Mouse (Mus musculus): ENCODE results near the gene Rpl29. TPM values are rescaled to one million over a fixed set of nuclear protein-coding genes. Genes with fewer than 3 reads are reported as not detected.

Rpl29 gene
- total RNA-seq, 2 experiments from 2014 or later: 282 to 845 TPM

DNA sequence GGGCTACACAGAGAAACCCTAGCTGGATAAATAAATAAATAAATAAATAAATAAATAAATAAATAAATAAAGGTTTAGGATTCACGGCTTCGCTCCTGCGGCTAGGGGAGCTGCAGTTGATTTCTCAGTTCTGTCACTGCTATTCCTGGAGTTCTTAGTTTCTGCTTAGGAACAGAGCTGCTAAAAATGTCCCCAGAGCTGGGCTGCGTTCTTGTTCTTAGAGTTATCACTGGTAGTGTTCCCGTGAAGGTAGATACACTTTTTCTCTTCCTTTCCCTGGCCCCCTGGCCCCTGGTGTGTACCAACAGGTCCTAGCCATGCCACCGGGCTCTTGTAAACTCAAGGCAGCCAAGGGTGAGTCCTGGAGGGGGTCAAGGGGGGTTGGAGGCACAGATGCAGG is 12.4 kb upstream of the Rpl29 start:
- no peak for ATAC-seq (replicated peaks; ENCODE audit: low FRiP score, poor library complexity, severe bottlenecking)

- no peak for ATAC-seq (replicated peaks; ENCODE audit: low FRiP score, poor library complexity, severe bottlenecking)
These were observed 11.2 kb upstream of the Rpl29 start for GRCm38 (mm10) chr9:106417841-106418625.

GRCm38 (mm10) chr9:106420608-106421007 is 8.6 kb upstream of the Rpl29 start:
- no peak for ATAC-seq (replicated peaks; ENCODE audit: low FRiP score, poor library complexity, severe bottlenecking)

- peak; percentile 51 for ATAC-seq (replicated peaks; ENCODE audit: low FRiP score, poor library complexity, severe bottlenecking)
These were observed 8.0 kb upstream of the Rpl29 start for GRCm38 (mm10) chr9:106421033-106421864.

DNA sequence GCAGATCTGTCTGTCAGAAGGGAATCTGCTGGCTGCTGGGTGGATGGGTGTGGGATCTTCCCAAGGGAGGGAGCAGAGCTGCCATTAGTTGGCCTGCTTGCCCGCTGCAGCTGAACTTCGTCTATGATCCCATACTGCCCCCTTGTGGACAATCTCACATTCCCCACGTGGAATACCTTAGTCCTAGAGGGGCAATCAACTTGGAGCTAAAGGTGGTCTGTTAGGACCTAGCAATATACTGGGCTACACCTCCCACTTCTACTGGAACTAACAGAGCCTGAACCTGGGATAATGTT is 7.4 kb upstream of the Rpl29 start:
- ATAC-seq (replicated peaks; ENCODE audit: low FRiP score, poor library complexity, severe bottlenecking): peak; percentile 88

DNA sequence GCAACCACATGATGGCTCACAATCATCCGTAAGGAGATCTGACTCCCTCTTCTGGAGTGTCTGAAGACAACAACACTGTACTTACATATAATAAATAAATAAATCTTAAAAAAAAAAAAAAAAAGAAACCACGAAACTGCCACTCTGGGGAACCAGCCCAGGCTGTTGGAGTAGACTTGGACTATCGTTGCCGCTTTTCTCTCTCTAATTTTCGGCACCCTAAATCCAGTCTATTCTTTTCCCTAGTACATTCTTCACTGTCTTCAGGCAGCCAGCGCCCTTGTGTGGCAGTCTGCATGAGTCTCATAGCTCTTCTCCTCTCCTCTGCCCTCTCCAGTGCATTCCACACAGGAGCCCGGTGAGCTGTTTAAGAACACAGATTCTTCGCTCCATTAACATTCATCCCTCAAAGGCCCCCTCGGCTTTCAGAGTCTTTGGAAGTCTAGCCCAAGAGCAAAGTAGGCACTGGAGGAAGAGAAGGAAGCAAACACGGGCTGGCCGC is 484 bp upstream of the Rpl29 start:
- ATAC-seq (replicated peaks; ENCODE audit: low FRiP score, poor library complexity, severe bottlenecking): peak; percentile 54

DNA sequence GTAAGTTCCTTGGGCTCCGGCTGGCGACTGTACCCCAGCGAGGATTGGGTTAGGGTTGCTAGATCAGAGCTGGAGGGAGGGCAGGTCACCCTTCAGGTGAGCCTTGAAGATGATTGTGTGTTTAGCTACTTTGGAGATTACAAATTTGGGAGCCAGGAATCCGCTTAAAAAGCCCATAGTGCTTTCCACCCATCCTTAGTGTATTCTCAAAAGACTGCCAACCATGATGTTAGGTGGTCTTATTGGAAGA is 686 bp downstream of the Rpl29 start:
- 0 out of 2 replicates have a peak, but pooled peaks have one; percentile 4 for ATAC-seq (replicated peaks; ENCODE audit: low FRiP score, poor library complexity, severe bottlenecking)

DNA sequence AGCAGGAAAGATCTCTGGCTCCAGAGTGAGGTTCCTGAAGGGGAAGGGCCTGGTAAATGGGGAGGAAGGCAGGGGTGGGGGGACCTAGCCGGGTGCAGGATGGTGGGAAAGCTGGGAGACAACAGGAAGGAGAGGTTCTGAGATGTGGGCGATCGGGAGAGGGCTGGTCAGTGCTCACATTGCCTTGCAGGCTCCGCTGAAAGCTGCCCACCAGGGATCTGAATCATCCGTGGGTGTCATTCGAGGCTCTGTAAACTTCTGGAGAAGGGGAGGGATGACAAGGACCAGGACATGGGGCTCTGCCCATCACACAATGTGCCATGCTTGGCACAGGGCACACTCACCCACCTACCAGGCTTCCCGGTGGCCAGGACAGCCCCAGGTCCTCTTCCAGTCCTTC is 4.1 kb downstream of the Rpl29 start:
- no peak for ATAC-seq (replicated peaks; ENCODE audit: low FRiP score, poor library complexity, severe bottlenecking)

GRCm38 (mm10) chr9:106436566-106436965 is 7.3 kb downstream of the Rpl29 start:
- ATAC-seq (replicated peaks; ENCODE audit: low FRiP score, poor library complexity, severe bottlenecking): no peak

GRCm38 (mm10) chr9:106442680-106443079 is 13.4 kb downstream of the Rpl29 start:
- no peak for ATAC-seq (replicated peaks; ENCODE audit: low FRiP score, poor library complexity, severe bottlenecking)

- no peak for ATAC-seq (replicated peaks; ENCODE audit: low FRiP score, poor library complexity, severe bottlenecking)
These were observed 15.6 kb downstream of the Rpl29 start for GRCm38 (mm10) chr9:106444836-106445235.

DNA sequence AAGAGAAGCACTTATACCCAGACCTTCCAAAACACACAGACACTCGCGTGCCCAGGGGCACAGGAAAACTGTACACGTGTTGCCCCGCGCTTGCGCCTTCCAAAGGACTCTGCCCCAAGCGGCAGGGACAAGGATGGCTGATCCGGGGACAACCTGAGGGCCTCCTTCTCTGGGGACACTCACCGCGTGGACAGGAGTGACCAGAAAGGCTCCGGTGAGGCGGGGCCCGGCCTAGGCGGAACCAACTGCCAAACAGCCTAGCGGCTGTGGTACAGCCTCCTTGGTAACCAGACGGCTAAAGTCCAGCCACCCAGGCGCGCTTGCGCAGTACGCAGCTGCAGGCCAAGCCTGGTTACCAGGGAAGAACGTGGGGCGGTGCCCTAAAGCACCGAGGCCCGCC is 18.1 kb downstream of the Rpl29 start, which contains the start of the genes Abhd14b and Abhd14a:
Gene Abhd14b, plus strand, starts transcription at position 112 of the 400 bp plus-strand sequence.
Gene Abhd14a, minus strand, starts transcription at position 331 of the 400 bp plus-strand sequence.
- ATAC-seq (replicated peaks; ENCODE audit: low FRiP score, poor library complexity, severe bottlenecking): no peak; the same call in 1 of the 2 replicates

DNA sequence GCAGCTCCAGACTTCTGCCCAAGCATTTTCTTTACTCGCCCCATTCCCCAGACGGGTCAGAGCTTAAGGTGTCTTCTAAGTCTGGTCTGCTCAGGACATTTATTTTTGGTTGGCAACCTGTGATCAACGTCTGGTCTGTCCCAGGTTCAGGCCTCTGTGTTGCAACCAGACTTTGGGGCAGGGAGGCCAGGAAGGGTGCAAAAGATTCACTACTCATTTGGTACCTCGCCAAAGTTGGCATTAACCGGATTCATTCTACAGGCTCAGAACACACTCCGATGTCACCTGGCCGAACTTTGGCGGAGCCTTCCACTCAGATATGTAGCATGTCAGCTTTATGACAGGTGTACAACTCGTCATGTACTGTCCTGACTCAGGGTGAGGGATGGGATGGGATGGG is 18.7 kb downstream of the Rpl29 start:
- ATAC-seq (replicated peaks; ENCODE audit: low FRiP score, poor library complexity, severe bottlenecking): no peak

DNA sequence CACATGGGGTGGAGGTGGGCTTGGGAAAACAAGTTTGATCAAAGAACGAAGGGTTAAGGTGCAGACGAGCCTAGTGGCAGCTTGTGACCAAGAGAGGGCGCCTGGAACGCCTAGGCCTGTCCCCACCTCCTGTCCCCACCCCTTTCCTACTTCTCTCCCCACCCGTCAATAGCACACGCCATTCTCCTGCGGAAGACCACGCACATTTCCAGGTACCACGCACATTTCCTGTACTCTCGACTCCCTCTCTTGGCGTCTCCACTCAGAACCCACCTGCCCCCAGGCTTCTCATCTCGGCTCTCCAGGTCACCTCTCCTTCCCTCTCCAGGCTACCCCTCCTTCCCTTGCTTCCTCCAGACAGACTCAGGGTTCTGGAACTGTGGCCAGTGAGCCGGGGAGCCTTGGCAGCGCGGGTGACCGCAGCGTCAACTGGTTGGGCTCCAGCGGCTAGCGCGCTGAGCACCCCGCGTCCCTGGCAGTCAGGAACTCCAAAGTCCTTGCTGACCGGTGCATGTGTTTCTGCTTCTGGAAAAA is 19.3 kb downstream of the Rpl29 start:
- ATAC-seq (replicated peaks; ENCODE audit: low FRiP score, poor library complexity, severe bottlenecking): no peak

DNA sequence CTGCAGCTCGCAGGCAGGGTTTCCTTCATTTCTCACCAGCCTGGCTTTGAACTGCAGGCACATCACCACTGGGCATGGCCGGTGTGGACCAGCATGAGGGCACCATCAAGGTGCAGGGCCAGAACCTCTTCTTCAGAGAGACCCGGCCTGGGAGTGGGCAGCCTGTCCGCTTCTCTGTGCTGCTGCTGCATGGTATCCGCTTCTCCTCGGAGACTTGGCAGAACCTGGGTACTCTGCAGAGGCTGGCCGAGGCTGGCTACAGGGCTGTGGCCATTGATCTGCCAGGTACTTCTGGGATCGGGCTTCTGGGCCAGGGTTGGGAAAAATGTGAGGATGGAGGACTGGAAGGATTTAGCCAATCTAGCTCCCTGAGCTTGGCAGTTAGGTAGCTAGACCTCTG is 20.7 kb downstream of the Rpl29 start:
- ATAC-seq (replicated peaks; ENCODE audit: low FRiP score, poor library complexity, severe bottlenecking): no peak

DNA sequence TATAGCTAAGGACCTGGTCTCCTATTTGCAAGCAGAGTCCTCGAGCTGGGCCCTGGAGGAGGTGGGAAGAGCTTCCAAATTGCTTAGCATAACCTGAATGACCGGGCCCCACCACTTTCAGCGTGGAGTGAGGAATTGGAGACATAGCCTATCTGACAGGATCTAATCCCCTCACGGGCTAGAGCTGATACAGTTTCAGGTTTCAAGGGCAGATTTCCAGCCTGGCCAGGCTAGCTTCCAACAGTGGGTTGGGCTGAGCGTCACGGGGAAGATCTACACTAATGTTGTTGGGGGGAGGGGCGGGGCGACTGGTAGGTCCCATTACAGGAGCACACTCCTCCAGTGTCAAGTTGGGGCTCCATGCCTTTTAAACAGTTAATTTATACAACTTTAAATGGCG is 21.4 kb downstream of the Rpl29 start:
- ATAC-seq (replicated peaks; ENCODE audit: low FRiP score, poor library complexity, severe bottlenecking): no peak

GRCm38 (mm10) chr9:106451298-106451697 is 22.0 kb downstream of the Rpl29 start:
- no peak for ATAC-seq (replicated peaks; ENCODE audit: low FRiP score, poor library complexity, severe bottlenecking)

DNA sequence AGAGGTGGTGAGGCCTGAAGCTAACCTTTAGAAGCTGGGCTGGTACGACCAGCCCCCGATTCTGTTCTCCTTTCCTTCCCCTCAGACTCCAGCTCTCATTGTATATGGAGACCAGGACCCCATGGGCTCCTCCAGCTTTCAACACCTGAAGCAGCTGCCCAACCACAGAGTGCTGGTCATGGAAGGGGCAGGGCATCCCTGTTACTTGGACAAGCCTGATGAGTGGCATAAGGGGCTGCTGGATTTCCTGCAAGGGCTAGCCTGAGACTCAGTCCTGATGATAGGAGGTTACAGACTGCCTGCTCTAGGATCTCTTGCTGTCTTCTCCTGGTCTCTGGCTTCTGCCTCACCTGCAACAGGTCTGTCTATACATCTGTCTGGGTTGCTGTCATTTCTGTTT is 22.6 kb downstream of the Rpl29 start:
- no peak for ATAC-seq (replicated peaks; ENCODE audit: low FRiP score, poor library complexity, severe bottlenecking)

DNA sequence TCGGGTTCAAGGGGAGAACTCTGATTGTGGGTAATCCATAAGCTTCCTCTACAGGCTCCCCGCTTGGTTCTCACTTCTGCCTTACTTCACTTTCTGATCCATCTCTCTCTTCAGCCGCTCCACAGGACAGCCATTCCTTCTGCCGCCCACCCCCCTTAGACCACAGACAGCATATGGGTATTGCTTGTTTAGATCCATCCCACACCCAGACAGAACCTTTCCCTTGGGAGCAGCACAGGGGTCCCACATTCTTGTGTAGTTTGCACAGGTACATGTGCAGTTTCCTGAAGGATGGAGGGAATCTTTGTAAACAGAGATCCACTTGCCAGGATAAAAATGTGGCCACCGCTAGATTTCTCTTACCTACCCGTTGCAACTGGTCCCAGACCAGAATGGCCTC is 23.1 kb downstream of the Rpl29 start:
- no peak for ATAC-seq (replicated peaks; ENCODE audit: low FRiP score, poor library complexity, severe bottlenecking)

DNA sequence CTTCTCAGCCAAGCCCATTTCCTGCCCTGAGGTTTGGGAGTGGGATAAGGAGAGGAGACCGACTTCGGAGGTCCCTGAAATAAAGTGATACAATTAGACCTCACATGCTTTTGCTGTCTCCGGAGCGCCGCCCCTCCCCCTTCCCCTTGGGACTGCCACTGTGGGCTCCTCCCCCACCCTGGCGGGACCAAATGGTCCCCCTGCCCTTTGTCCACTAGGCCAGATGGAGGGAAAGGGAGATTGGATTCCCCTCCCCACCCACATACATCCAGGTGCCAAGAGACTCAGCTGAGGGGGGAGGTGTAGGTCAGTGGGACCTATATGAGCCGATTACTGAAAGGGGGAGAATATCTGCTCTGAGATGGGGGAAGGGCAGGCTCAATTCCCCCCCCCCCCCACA is 23.6 kb downstream of the Rpl29 start:
- no peak for ATAC-seq (replicated peaks; ENCODE audit: low FRiP score, poor library complexity, severe bottlenecking)

Measured in erythroblast, adult 5-6 weeks (primary cell).